ENCODE assay signal across 26 mouse cellular contexts in genomic region chr4:141769501-141770160, GRCm38 (mm10). TPM values are rescaled to one million over a fixed set of nuclear protein-coding genes. Genes with fewer than 3 reads are reported as not detected.
DNase-seq lines count a peak whose midpoint lies in the region; ATAC-seq and TF ChIP-seq lines count a peak whose summit lies in the region.
"Had no signal": no experiment of that assay in that cellular context is flagged by ENCODE, and none has a peak within 500 bp of the region (broad histone marks: within the 10 kb centered on the region; RNA-seq: fewer than 3 reads in every experiment).

No protein-coding gene starts in this region.

- H3K27me3 ChIP-seq in heart, adult 2 months (ENCODE audit: control insufficient read depth, insufficient read depth, low read length), result no peaks in the 10 kb centered on the region
- no peaks in the 10 kb centered on the region for H3K27me3 ChIP-seq in lung, embryonic 14.5 days (ENCODE audit: insufficient read depth, low read length)
- H3K27me3 ChIP-seq in lung, postnatal 0 days (replicated peaks; ENCODE audit: insufficient read depth, low read length), result no peaks in the 10 kb centered on the region
- H3K27me3 ChIP-seq in stomach, postnatal 0 days (ENCODE audit: control insufficient read depth, insufficient read depth, low read length), result no peaks in the 10 kb centered on the region
- H3K27me3 ChIP-seq: forebrain, embryonic 13.5 days; heart, embryonic 12.5 days; hindbrain, embryonic 15.5 days had no signal

- no peaks in the 10 kb centered on the region for H3K36me3 ChIP-seq in heart, adult 2 months (ENCODE audit: control insufficient read depth, insufficient read depth, low read length)
- H3K36me3 ChIP-seq in lung, embryonic 14.5 days (ENCODE audit: insufficient read depth), result peaks cover 77% of the 10 kb centered on the region
- peaks cover 29% of the 10 kb centered on the region; the same call in 1 of the 2 replicates for H3K36me3 ChIP-seq in lung, postnatal 0 days (ENCODE audit: insufficient read depth, low read length)
- H3K36me3 ChIP-seq in stomach, postnatal 0 days (ENCODE audit: control insufficient read depth, insufficient read depth, low read length), result peaks cover 35% of the 10 kb centered on the region

- H3K9me3 ChIP-seq in lung, embryonic 14.5 days (ENCODE audit: low read depth, low read length), result no peaks in the 10 kb centered on the region
- H3K9me3 ChIP-seq in lung, postnatal 0 days (ENCODE audit: low read length), result no peaks in the 10 kb centered on the region
- no peaks in the 10 kb centered on the region for H3K9me3 ChIP-seq in stomach, postnatal 0 days (ENCODE audit: control insufficient read depth, low read length)
- H3K9me3 ChIP-seq: embryonic facial prominence, embryonic 10.5 days; forebrain, embryonic 13.5 days; G1E; heart, embryonic 12.5 days; hindbrain, embryonic 15.5 days had no signal

- ATAC-seq in lung, embryonic 14.5 days (ENCODE audit: insufficient read depth), result no peak
- ATAC-seq in lung, postnatal 0 days, result no peak
- peak; percentile 17; the same call in 1 of the 2 replicates for ATAC-seq in megakaryocyte-erythroid progenitor cell, adult 5-6 weeks (replicated peaks; ENCODE audit: low FRiP score, low TSS enrichment, poor library complexity, severe bottlenecking)
- ATAC-seq in stomach, postnatal 0 days (ENCODE audit: low FRiP score, low TSS enrichment), result no peak
- ATAC-seq: CD4-positive, CD25-positive, alpha-beta regulatory T cell, adult 4 months; forebrain, embryonic 13.5 days; forebrain, postnatal 0 days had no signal

- 53% methylated on average over 8 of the region's 8 CpGs for WGBS in heart, adult 2 months
- 44% methylated on average over 8 of the region's 8 CpGs for WGBS in lung, embryonic 14.5 days
- WGBS in lung, postnatal 0 days, result 55% methylated on average over 8 of the region's 8 CpGs
- 66% methylated on average over 8 of the region's 8 CpGs for whole genome bisulfite sequencing in stomach, postnatal 0 days

- H3K4me3 ChIP-seq in heart, adult 2 months, result no peak overlapping the region
- no peak overlapping the region for H3K4me3 ChIP-seq in lung, embryonic 14.5 days (ENCODE audit: low read depth, low read length)
- no peak overlapping the region for H3K4me3 ChIP-seq in lung, postnatal 0 days (ENCODE audit: low read depth, low read length)
- no peak overlapping the region for H3K4me3 ChIP-seq in stomach, postnatal 0 days (ENCODE audit: low read depth, low read length)
- H3K4me3 ChIP-seq: embryonic facial prominence, embryonic 10.5 days; forebrain, embryonic 13.5 days; heart, embryonic 12.5 days; hindbrain, embryonic 15.5 days had no signal

- no peak overlapping the region for H3K9ac ChIP-seq in heart, adult 2 months (ENCODE audit: low read depth, low read length)
- H3K9ac ChIP-seq in lung, embryonic 14.5 days, result no peak overlapping the region
- H3K9ac ChIP-seq in lung, postnatal 0 days (replicated peaks; ENCODE audit: low read depth), result no peak overlapping the region
- H3K9ac ChIP-seq in stomach, postnatal 0 days (ENCODE audit: low read length), result no peak overlapping the region
- H3K9ac ChIP-seq: forebrain, embryonic 13.5 days; forebrain, postnatal 0 days; heart, embryonic 12.5 days; hindbrain, embryonic 15.5 days had no signal

- H3K27ac ChIP-seq in heart, adult 2 months, result no peak overlapping the region
- H3K27ac ChIP-seq in lung, embryonic 14.5 days (ENCODE audit: low read depth), result no peak overlapping the region
- no peak overlapping the region for H3K27ac ChIP-seq in lung, postnatal 0 days (ENCODE audit: low read length)
- H3K27ac ChIP-seq in stomach, postnatal 0 days (replicated peaks), result no peak overlapping the region
- H3K27ac ChIP-seq: embryonic facial prominence, embryonic 10.5 days; forebrain, embryonic 13.5 days; hindbrain, embryonic 15.5 days had no signal

- H3K4me2 ChIP-seq in lung, embryonic 14.5 days, result no peak overlapping the region
- H3K4me2 ChIP-seq in lung, postnatal 0 days (replicated peaks; ENCODE audit: low read depth, low read length), result no peak overlapping the region
- no peak overlapping the region for H3K4me2 ChIP-seq in stomach, postnatal 0 days (replicated peaks; ENCODE audit: low read depth)
- H3K4me2 ChIP-seq: forebrain, embryonic 13.5 days; heart, embryonic 12.5 days; hindbrain, embryonic 15.5 days had no signal

- TF ChIP-seq EP300 in heart, adult 2 months (IDR thresholded peaks at IDR 0.05; ENCODE audit: insufficient read depth, low read depth, low read length), result no peak
- TF ChIP-seq EP300 in lung, postnatal 0 days (IDR thresholded peaks at IDR 0.05), result no peak
- no peak for TF ChIP-seq EP300 in stomach, postnatal 0 days (optimal IDR thresholded peaks at IDR 0.05)

- DNase-seq in heart, adult 11 months, result peak; percentile 91
- no peak for DNase-seq in heart, adult 8-10 months (ENCODE audit: low spot score)
- peak; percentile 45 for DNase-seq in heart, postnatal 4 days
- no peak for DNase-seq in heart, adult 2 months
- DNase-seq in lung, embryonic 14.5 days, result peak; percentile 61
- no peak for DNase-seq in lung, postnatal 0 days (ENCODE audit: low spot score)
- no peak for DNase-seq in stomach, postnatal 0 days (ENCODE audit: low spot score)
- DNase-seq: adrenal gland, postnatal 14 days; B cell, adult 2 months; cerebellum, adult 11-12 months; cerebellum, adult 9-11 months; cerebellum, postnatal 36 days; forebrain, postnatal 0 days; gastrocnemius, postnatal 14 days had no signal

- no peak for TF ChIP-seq POLR2A in heart, adult 2 months (IDR thresholded peaks at IDR 0.05; ENCODE audit: insufficient read depth, low read depth, low read length)

- H3K4me1 ChIP-seq in heart, adult 2 months (ENCODE audit: control insufficient read depth, insufficient read depth, low read length), result peaks cover 12% of the 10 kb centered on the region
- peaks cover 13% of the 10 kb centered on the region for H3K4me1 ChIP-seq in lung, embryonic 14.5 days (ENCODE audit: insufficient read depth)
- 0 out of 2 replicates have a peak, but pooled peaks cover 4% of the 10 kb centered on the region for H3K4me1 ChIP-seq in lung, postnatal 0 days (ENCODE audit: insufficient read depth, low read depth, low read length)
- no peaks in the 10 kb centered on the region; the same call in 1 of the 2 replicates for H3K4me1 ChIP-seq in stomach, postnatal 0 days (replicated peaks; ENCODE audit: control insufficient read depth, insufficient read depth)
- H3K4me1 ChIP-seq: embryonic facial prominence, embryonic 10.5 days had no signal

- no peak for TF ChIP-seq CTCF in heart, adult 2 months (IDR thresholded peaks at IDR 0.05)
- TF ChIP-seq CTCF in lung, embryonic 14.5 days (IDR thresholded peaks at IDR 0.05; ENCODE audit: low read depth), result no peak
- no peak for TF ChIP-seq CTCF in lung, postnatal 0 days (IDR thresholded peaks at IDR 0.05)
- no peak for TF ChIP-seq CTCF in stomach, postnatal 0 days (IDR thresholded peaks at IDR 0.05; ENCODE audit: low read depth)

- H3K79me2 ChIP-seq in heart, adult 2 months (replicated peaks; ENCODE audit: control insufficient read depth, insufficient read depth, low read length), result no peaks in the 10 kb centered on the region

- intact Hi-C loops in heart, adult 2 months (cut with DNase I), result no loop called here

RNA-seq across cellular contexts. Expression of gene Dnajc16, which starts 21.1 kb away (rescaled TPM):
- total RNA-seq in heart, adult 8-10 months (2022), result 10 to 100 TPM; 23.2 to 28.7 (median 25.0) TPM
- total RNA-seq in heart, postnatal 4 days (2021), result 10 to 100 TPM; 16.6 to 16.8 TPM
- total RNA-seq in heart, adult 2 months (2021), result 10 to 100 TPM; 20.4 to 24.9 TPM
- polyA plus RNA-seq in heart, adult 2 months (2012; rRNA removed), result 12.5 and 20.9 TPM in 2 replicates
- polyA plus RNA-seq in lung, embryonic 14.5 days (2014; fragmentation: Nextera tagmentation; extraction: Ambion mirVana), result 3.5 and 4.2 TPM in 2 replicates
- 3.3 and 3.7 TPM in 2 replicates for polyA plus RNA-seq in lung, postnatal 0 days (2015; fragmentation: Nextera tagmentation; extraction: Ambion mirVana)
- 10.7 and 11.4 TPM in 2 replicates for total RNA-seq in megakaryocyte-erythroid progenitor cell, adult 5-6 weeks (2014; fragmentation: Nextera tagmentation)
- total RNA-seq in megakaryocyte-erythroid progenitor cell, adult 5-6 weeks (2017), result 3.2 and 6.0 TPM in 2 replicates
- polyA plus RNA-seq in stomach, postnatal 0 days (2015; fragmentation: Nextera tagmentation; extraction: Ambion mirVana), result 2.9 and 3.1 TPM in 2 replicates

RNA-seq across cellular contexts. Expression of gene Agmat, which starts 23.2 kb away (rescaled TPM):
- total RNA-seq in heart, adult 8-10 months (2022), result under 1 TPM in 3 of 4 experiments, not detected in 1; 0.44 to 0.66 (median 0.63) TPM
- under 1 TPM; 0.43 to 0.57 TPM for total RNA-seq in heart, postnatal 4 days (2021)
- total RNA-seq in heart, adult 2 months (2021), result under 1 TPM; 0.23 to 0.32 TPM
- 0.57 and 1.1 TPM in 2 replicates for polyA plus RNA-seq in heart, adult 2 months (2012; rRNA removed)
- polyA plus RNA-seq in lung, embryonic 14.5 days (2014; fragmentation: Nextera tagmentation; extraction: Ambion mirVana), result not detected in 2 replicates
- polyA plus RNA-seq in lung, postnatal 0 days (2015; fragmentation: Nextera tagmentation; extraction: Ambion mirVana), result 0.25 and 0.27 TPM in 2 replicates
- total RNA-seq in megakaryocyte-erythroid progenitor cell, adult 5-6 weeks (2014; fragmentation: Nextera tagmentation), result 2.2 TPM in 1 of 2 replicates, not detected in the other
- not detected in 2 replicates for total RNA-seq in megakaryocyte-erythroid progenitor cell, adult 5-6 weeks (2017)
- 0.13 and 0.34 TPM in 2 replicates for polyA plus RNA-seq in stomach, postnatal 0 days (2015; fragmentation: Nextera tagmentation; extraction: Ambion mirVana)
- total RNA-seq: forebrain, postnatal 0 days; gastrocnemius, adult 18-20 months had no signal
- polyA plus RNA-seq: CD4-positive, CD25-positive, alpha-beta regulatory T cell, adult 4 months; embryonic facial prominence, embryonic 10.5 days; forebrain, embryonic 13.5 days; forebrain, postnatal 0 days; G1E; hindbrain, embryonic 11.5 days had no signal

RNA-seq across cellular contexts. Expression of gene Casp9, which starts 23.8 kb away (rescaled TPM):
- 10 to 100 TPM in 2 of 4 experiments, 1 to 10 TPM in 2; 7.9 to 10.7 (median 10.0) TPM for total RNA-seq in heart, adult 8-10 months (2022)
- 10 to 100 TPM; 13.5 to 13.8 TPM for total RNA-seq in heart, postnatal 4 days (2021)
- 1 to 10 TPM; 7.5 to 8.1 TPM for total RNA-seq in heart, adult 2 months (2021)
- polyA plus RNA-seq in heart, adult 2 months (2012; rRNA removed), result 10.0 and 15.5 TPM in 2 replicates
- polyA plus RNA-seq in lung, embryonic 14.5 days (2014; fragmentation: Nextera tagmentation; extraction: Ambion mirVana), result 21.5 and 22.3 TPM in 2 replicates
- 19.2 and 20.2 TPM in 2 replicates for polyA plus RNA-seq in lung, postnatal 0 days (2015; fragmentation: Nextera tagmentation; extraction: Ambion mirVana)
- 16.5 and 17.0 TPM in 2 replicates for total RNA-seq in megakaryocyte-erythroid progenitor cell, adult 5-6 weeks (2014; fragmentation: Nextera tagmentation)
- 11.4 and 18.1 TPM in 2 replicates for total RNA-seq in megakaryocyte-erythroid progenitor cell, adult 5-6 weeks (2017)
- polyA plus RNA-seq in stomach, postnatal 0 days (2015; fragmentation: Nextera tagmentation; extraction: Ambion mirVana), result 9.8 and 10.8 TPM in 2 replicates

RNA-seq across cellular contexts. Expression of gene Ddi2, which starts 46.4 kb away (rescaled TPM):
- 10 to 100 TPM; 26.1 to 34.6 (median 29.1) TPM for total RNA-seq in heart, adult 8-10 months (2022)
- total RNA-seq in heart, postnatal 4 days (2021), result 10 to 100 TPM; 34.9 to 36.8 TPM
- total RNA-seq in heart, adult 2 months (2021), result 10 to 100 TPM; 28.6 to 29.4 TPM
- polyA plus RNA-seq in heart, adult 2 months (2012; rRNA removed), result 8.7 and 14.2 TPM in 2 replicates
- 19.8 and 21.5 TPM in 2 replicates for polyA plus RNA-seq in lung, embryonic 14.5 days (2014; fragmentation: Nextera tagmentation; extraction: Ambion mirVana)
- polyA plus RNA-seq in lung, postnatal 0 days (2015; fragmentation: Nextera tagmentation; extraction: Ambion mirVana), result 16.8 and 19.7 TPM in 2 replicates
- total RNA-seq in megakaryocyte-erythroid progenitor cell, adult 5-6 weeks (2014; fragmentation: Nextera tagmentation), result 31.1 and 50.4 TPM in 2 replicates
- 24.8 and 43.8 TPM in 2 replicates for total RNA-seq in megakaryocyte-erythroid progenitor cell, adult 5-6 weeks (2017)
- 14.4 TPM in 2 replicates for polyA plus RNA-seq in stomach, postnatal 0 days (2015; fragmentation: Nextera tagmentation; extraction: Ambion mirVana)

RNA-seq across cellular contexts. Expression of gene Cela2a, which starts 56.3 kb away (rescaled TPM):
- total RNA-seq in heart, adult 8-10 months (2022), result 1 to 10 TPM in 1 of 4 experiments, not detected in 3; 1.0 TPM
- total RNA-seq in heart, postnatal 4 days (2021), result not detected
- not detected for total RNA-seq in heart, adult 2 months (2021)
- polyA plus RNA-seq in heart, adult 2 months (2012; rRNA removed), result 0.26 and 0.62 TPM in 2 replicates
- polyA plus RNA-seq in lung, embryonic 14.5 days (2014; fragmentation: Nextera tagmentation; extraction: Ambion mirVana), result not detected in 2 replicates
- not detected in 2 replicates for polyA plus RNA-seq in lung, postnatal 0 days (2015; fragmentation: Nextera tagmentation; extraction: Ambion mirVana)
- not detected in 2 replicates for total RNA-seq in megakaryocyte-erythroid progenitor cell, adult 5-6 weeks (2014; fragmentation: Nextera tagmentation)
- total RNA-seq in megakaryocyte-erythroid progenitor cell, adult 5-6 weeks (2017), result not detected in 2 replicates
- polyA plus RNA-seq in stomach, postnatal 0 days (2015; fragmentation: Nextera tagmentation; extraction: Ambion mirVana), result 18.1 and 22.4 TPM in 2 replicates
- total RNA-seq: adrenal gland, adult 18-20 months; forebrain, postnatal 0 days; G1E; gastrocnemius, postnatal 14 days; heart, postnatal 14 days had no signal
- polyA plus RNA-seq: CD4-positive, CD25-positive, alpha-beta regulatory T cell, adult 4 months; embryonic facial prominence, embryonic 10.5 days; embryonic facial prominence, embryonic 14.5 days; G1E; heart, embryonic 12.5 days; hindbrain, embryonic 11.5 days had no signal

Comparison
In these comparisons a context has a peak if more than half of its experiments do, and no peak if none do; other contexts are left out.
1. DNase-seq: peak in heart, adult 11 months (single experiment), heart, postnatal 4 days (single experiment) and lung, embryonic 14.5 days (single experiment); none in heart, adult 8-10 months (single experiment), heart, adult 2 months (0 of 2), lung, postnatal 0 days (single experiment) and stomach, postnatal 0 days (single experiment).